Mouse (Mus musculus) cerebellum, adult 18-20 months (tissue): ENCODE measurements around the gene Col4a4.

Experiments
- DNase-seq, 2 experiments: peaks; one replicate each; pipeline ENCODE4 v3.0.0; 2021

Col4a4 gene

GRCm38 (mm10) chr1:82474461-82474961 lies 112.1 kb downstream of the Col4a4 start:
- DNase-seq, result no peak

GRCm38 (mm10) chr1:82473467-82473866 lies 113.2 kb downstream of the Col4a4 start:
- DNase-seq, result no peak

GRCm38 (mm10) chr1:82470516-82471225 lies 116.0 kb downstream of the Col4a4 start:
- DNase-seq, result no peak

DNA sequence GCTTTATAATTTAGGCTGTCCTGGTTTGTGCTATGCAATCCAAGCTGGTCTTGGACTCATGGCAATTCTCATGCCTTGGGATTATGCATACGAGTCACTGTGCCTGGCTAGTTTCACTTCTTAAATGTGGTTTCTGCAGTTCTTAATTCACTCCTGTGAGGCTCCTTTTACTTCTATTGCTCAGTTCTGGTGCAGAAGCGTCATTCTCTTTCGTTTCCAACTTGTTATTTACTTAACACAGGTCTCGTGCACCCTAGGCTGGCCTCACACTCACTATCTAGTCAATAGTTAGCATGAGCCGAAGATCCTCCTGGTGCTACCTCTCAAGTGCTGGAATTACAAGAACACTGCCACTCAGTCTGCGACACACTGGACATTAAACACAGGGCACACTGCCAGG lies 117.8 kb downstream of the Col4a4 start:
- no peak for DNase-seq

- no peak for DNase-seq
Measured at GRCm38 (mm10) chr1:82465321-82465853, 121.3 kb downstream of the Col4a4 start.

GRCm38 (mm10) chr1:82461041-82461440 lies 125.6 kb downstream of the Col4a4 start:
- no peak for DNase-seq

- DNase-seq, result no peak
Measured at GRCm38 (mm10) chr1:82459926-82460325, 126.7 kb downstream of the Col4a4 start.

- DNase-seq, result no peak
Measured at GRCm38 (mm10) chr1:82459350-82459749, 127.3 kb downstream of the Col4a4 start.

GRCm38 (mm10) chr1:82454031-82454430 lies 132.6 kb downstream of the Col4a4 start:
- DNase-seq, result peak; percentile 49 to 54

DNA sequence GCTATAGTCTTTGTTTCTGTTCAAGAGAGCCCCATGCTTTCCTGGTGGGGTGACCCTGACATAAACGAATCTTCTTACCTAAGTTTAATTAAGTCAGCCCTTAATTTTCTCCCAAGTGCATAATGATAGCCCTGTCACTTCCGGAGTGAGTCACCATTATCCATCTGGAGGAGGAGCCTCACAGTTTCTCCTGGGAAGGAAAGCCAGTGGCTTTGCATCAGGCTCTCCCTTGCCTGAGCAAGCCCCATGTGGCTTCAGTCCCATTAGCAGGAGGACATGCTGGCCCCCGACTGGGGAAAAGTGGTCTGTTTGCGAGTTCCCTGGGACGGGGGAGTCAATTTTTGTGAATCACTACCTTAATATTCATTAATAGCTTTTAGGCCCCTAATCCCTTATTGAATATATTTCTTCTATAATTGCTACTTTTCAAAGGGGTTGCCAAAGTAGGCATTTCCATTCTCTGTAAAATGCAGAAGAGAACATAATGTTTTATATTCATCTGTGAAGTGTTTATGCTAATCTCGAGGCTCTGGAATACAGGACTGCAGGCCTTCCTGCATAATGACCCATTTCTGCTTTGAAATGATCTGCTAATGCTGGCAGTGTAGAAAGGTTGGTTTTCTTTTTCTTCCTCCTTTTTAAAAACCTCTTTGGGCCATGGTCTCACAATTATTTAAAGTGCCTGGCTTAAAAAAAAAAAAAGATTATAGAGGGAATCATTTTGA lies 134.6 kb downstream of the Col4a4 start:
- DNase-seq, result no peak

DNA sequence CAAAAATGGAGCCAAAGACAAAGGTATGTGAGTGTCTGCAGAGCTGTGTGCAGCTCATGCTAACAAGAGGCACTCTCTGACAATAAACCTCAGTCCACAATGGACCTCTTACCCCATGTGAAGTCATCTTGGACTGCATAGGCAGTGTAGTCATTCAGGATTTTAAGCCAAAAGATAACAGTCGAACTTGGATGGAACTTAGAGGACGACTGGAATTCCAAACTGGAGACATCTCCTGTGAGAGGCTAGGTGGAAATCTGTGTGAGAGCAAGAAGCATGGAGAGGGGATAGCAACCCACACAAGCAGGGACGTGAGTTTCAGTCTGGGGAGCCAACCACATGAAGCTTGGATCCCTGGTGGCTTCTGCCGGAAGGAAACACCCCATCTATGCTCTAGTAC lies 136.8 kb downstream of the Col4a4 start:
- DNase-seq, result no peak

DNA sequence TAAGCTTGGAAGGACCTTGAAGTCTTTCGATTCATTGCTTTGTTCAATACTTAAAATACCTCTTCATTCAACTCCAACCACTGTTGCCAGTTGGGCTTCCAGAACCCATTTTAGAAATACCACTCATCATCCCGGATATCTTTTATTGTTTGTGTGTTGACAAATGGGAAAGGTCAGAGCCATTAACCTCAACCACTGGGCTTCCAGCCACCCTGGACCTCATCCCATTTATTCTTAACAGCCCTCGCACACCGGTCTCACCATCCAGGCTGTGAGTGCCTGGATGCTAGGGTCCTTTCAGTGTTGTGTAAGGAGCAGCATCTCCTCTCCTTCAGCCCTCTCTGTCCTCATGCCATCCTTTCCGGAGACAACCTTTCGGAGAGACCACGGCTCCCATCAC lies 140.6 kb downstream of the Col4a4 start:
- DNase-seq, result no peak

DNA sequence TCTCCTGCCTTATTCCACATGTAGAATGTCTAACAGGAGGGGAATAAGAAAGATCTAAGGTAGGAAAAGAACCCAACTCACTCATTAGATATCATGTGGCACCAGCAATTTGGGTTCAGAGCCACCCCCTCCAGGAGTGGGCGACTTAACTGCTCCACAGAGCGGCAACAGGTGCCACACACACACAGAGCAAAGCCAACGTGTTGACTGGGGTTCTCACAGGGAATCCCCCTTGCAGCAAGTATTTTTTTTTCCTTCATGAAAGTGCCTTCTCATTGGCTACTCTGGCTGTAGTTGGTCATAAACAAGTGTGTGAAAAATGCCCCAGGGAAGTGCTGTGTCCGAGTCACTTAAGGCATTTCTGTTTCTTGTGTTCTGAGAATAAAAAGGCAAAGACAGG lies 143.1 kb downstream of the Col4a4 start:
- no peak for DNase-seq

DNA sequence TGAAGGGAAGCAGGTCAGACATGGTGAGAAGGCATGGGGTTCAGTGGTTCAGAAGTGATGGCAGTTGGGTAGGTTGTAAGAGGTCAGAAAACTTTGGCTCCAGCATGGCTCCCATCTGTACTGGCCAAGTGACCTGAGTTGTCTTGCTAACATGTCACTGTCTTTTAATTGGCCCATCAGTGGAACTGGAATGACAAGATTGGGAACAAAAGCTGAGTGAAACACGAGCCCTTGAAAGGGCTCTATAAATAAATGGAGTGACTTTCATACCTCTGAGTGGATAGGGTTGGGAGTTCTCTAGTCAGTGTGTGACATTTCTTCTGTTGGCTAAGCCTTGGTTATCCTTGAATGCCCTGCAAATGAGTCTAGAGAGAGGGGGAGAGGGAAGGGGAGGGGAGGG lies 146.5 kb downstream of the Col4a4 start:
- no peak for DNase-seq

DNA sequence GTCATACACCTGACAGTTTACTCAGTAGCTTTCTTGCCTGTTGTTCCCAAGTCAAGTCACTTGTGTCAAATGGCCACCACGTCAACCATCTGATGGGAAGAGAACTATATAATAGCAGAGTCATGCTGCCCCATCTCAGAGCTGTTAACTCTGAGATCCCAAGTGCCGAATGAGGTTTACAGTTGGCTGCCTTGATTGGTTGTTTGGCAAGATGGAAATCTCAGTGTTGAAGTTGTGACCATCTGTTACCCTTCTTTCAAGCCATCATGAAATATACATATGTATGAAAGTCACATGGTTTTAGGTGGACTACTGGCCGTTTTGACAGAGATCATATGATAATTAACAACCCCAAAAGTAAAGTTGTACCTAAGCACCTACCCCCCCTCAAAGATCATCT lies 149.4 kb downstream of the Col4a4 start:
- no peak for DNase-seq

GRCm38 (mm10) chr1:82433649-82434005 lies 153.0 kb downstream of the Col4a4 start:
- DNase-seq, result no peak

DNA sequence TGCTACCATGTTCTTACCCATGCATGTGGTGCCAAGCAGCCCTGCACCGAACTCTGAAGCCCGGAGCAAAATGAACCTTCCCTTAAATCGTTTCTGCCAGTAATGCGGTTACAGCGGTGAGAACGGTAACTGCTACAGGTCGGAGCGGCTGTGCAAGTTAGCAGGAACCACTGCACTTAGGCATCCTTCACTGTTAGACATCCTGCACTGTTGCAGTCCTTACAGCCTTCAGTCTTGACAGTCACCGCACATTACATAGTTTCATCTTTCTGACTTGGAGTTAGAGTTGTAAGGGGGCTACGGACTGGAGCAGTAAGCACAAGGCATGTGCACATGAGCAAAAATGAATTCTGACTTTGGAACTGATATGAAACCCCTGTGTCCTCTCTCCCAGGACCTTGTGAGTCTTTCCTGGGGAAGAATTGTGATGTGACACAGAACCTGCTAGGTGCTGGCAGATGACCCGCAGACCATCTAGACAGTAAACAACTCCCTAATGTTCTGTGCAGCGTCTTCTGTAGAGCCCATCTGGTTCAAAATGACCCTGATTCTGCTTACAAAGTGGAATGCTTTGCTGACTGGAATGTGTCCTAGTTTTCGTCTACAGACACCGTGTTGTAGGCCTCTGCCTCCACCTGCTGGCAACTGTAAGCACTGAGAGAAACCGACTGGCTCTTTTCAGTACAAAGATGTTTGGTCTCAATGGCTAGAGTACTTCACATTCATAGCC lies 153.6 kb downstream of the Col4a4 start:
- DNase-seq, result peak; percentile 73 to 79

DNA sequence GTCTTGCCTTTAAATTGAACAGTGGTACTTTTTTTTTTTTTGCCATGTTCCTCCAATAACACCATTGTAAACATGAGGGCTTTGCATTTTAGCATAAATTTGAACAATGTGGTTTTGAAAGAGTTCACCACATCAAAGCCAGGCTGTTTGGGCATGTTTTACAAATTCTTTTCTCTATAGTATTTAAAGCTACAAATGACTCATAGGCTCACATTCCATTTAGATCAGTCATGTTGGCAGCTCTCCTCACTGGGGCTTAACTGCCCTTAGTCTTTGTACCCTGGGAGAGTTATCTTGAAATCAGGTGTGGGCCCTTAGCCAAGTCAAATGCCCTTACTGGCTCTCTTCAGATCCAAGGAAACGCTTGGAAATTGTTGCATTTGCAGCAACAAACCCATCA lies 157.6 kb downstream of the Col4a4 start:
- no peak for DNase-seq

DNA sequence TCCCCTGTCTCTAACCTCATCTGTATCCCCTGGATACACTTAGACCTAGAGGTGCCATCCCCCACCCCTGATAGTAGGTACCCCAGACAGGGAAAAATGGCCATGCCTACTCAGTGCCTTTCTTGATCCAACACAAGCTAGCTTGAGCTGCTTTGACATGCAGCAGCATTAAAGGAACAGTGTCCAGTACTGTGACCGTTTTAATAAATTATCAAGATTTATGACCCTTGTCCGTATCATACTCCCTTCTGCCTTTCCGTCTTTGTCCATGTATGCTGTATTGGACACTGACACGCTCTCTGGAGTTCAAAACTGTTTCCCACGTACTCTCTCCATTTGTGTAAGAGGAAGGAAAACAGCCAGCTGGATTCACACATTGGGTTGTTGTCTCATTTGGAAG lies 158.9 kb downstream of the Col4a4 start:
- no peak for DNase-seq

- DNase-seq, result no peak
Measured at GRCm38 (mm10) chr1:82415641-82416040, 171.0 kb downstream of the Col4a4 start.

DNA sequence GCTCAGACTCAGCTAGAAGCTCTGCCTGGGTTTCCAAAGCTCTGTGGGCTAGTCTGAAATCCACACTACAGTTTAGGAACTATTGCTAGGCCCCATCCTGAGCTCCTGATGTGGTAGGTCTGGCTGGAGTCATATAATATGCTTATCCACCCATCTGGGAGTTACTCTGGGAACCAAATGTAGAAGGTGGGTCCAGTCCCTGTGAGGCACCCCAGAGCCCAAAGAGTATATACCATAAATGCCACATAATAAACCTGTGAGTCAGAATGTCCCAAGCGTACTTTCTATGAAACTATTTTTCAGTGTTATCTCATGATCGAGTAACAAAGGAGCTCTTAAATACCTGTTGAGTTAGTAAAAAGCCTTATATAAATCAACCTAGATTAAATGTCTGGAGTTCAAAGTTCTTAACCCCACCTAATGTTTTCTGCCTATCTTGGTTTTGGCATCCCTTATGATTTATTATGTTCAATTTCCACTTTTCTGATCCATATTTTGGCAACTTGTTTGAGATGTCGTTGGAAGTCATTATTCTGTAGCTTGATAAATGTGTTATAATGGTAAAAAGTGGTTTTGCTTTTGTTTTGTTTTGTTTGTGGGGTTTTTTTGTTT lies 172.1 kb downstream of the Col4a4 start:
- no peak for DNase-seq

GRCm38 (mm10) chr1:82412085-82412484 lies 174.6 kb downstream of the Col4a4 start:
- DNase-seq, result no peak

GRCm38 (mm10) chr1:82411521-82411920 lies 175.1 kb downstream of the Col4a4 start:
- no peak for DNase-seq
